Mouse (Mus musculus) left cerebral cortex, postnatal 36 days (tissue): ENCODE measurements around the gene Slc22a29. TPM values are rescaled to one million over a fixed set of nuclear protein-coding genes. Genes with fewer than 3 reads are reported as not detected.
"Not testable (repeated sequence)": the region's sequence is repeated elsewhere in the genome, so short reads cannot be mapped to it uniquely, and the experiment has no call there.

Experiments
- DNase-seq, 2 experiments: peaks; one replicate each; pipeline ENCODE4 v3.0.0; 2021 to 2022; ENCODE audit warnings: low spot score in 2 of 2, mixed read lengths in 1 of 2
- intact Hi-C: fragments of 180-260 bp; cut with DNase I; formaldehyde crosslinking; loops from one replicate; pipeline ENCODE4 v1.15.1; 2025
- total RNA-seq, 2 experiments: library from RNA; stranded (reverse); gene quantifications; 2 replicates each; pipeline ENCODE4 v1.2.3; 2021

The Slc22a29 gene
- total RNA-seq: not detected

DNA sequence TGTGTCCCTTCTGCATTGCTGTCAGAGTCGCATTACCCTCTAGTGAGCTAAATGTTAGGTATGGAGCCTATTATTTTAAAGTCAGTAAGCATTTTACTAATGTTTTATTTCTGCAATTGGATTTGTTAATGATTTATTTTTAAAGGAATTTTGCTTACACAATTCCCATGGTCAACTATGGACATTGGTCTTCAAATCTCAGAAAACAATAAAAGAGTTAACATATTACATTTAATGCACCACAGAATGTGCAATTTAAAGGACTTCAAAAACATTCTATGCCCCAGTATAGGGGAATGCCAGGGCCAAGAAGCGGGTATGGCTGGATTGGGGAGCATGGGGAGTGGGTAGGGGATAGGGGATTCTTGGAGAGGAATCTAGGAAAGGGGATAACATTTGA is at the start of gene Slc22a29:
Slc22a29 (minus strand) TSS at position 101 of the 400 bp plus-strand sequence.
- DNase-seq: no peak
- intact Hi-C loops: no loop called here

DNA sequence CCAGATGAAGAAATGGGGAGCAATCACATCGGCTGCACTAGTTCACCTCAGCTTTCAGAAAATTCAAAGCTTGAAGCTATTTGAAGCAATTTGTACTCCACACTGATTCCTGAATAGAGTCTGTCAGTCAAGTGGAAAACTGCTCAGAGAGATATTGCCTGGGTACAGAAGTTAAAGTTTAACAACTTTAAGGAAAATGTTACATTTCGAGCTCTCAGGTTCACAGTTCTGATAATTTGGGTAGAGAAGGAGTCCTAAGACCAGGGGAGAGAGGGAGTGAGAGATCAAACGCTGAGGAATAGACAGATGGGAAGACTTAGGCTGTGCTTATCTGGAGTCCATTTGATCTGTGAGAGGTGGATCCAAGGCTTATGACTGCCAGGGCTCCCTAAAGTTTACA is 46.6 kb upstream of the Slc22a29 start:
- intact Hi-C loops: no loop called here
- DNase-seq: no peak

DNA sequence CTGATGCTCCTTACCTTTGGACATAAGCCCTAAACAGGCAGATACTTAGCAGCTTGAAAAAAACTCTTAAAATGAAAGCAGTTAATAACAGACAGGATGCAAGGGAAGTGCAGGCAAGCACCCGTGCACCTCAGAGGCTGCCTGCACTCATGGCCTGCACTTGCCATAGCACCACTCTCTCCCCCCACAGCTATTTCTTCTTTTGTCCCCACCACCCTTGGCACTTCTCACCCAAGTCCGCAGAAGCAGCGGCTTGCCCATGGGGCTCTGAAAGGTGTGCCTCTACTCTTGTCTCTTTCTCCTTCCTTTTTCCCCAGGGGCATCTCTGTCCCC is 34.0 kb upstream of the Slc22a29 start:
- intact Hi-C loops: no loop called here
- peak in 1 of 2 experiments; percentile 4 for DNase-seq

DNA sequence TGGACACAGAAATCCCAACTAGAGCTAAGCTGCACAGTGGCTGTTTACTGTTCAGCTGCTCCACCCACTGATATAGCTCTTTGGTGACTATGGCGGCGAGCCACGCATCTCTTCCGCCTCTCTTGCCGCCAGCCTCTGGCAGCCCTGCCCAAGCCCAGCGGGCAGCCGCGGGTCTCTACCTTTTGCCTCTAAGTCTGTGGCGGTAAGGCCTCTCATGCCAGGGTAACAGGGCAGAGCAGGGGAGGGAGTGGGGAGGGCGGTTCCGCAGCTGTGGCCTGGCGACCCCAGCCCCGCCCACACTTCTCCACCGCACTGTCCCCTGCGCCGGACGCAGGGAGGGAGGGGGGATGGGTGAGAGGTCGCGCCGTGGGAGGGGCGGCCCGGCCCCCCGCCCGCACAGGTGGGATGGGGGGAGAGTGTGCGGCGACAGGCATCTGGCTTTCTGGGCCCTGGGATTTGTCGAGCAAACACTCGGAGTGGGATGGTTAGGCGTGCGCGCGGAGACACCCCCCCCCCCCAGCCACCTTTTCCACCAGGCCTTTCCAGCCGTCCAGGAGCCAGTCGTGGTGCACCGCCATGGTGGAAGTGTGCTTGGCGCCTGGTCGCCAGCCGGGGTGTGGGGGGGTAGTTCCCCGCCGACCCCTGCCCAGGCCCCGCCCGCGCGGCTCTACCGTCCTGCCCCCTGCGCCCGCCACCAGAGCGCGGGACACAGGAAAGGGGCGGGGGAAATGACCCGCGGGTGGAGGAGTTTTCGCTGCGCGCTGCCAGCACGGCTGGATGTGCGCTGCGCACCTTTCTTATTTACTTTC is 33.4 kb upstream of the Slc22a29 start:
- intact Hi-C loops: no loop called here
- DNase-seq: peak; percentile 10 to 26

DNA sequence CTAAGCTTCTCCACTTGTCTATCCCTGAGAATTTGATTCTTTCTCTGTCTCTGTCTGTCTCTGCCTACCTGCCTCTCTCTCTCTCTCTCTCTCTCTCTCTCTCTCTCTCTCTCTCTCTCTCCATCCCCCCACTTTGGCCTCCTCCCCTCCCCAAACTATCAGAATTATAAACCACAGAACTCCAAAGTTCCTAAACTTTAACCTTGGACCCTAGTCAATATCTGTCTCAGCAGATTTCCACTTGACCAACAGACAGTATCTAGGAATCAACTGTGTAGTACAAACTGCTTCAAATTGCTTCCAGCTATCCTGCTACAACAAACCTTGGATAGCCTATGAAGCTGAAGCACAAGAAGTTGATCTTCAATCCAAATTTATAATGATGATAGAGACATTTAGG is 10.2 kb upstream of the Slc22a29 start:
- intact Hi-C loops: no loop called here
- DNase-seq: no peak

DNA sequence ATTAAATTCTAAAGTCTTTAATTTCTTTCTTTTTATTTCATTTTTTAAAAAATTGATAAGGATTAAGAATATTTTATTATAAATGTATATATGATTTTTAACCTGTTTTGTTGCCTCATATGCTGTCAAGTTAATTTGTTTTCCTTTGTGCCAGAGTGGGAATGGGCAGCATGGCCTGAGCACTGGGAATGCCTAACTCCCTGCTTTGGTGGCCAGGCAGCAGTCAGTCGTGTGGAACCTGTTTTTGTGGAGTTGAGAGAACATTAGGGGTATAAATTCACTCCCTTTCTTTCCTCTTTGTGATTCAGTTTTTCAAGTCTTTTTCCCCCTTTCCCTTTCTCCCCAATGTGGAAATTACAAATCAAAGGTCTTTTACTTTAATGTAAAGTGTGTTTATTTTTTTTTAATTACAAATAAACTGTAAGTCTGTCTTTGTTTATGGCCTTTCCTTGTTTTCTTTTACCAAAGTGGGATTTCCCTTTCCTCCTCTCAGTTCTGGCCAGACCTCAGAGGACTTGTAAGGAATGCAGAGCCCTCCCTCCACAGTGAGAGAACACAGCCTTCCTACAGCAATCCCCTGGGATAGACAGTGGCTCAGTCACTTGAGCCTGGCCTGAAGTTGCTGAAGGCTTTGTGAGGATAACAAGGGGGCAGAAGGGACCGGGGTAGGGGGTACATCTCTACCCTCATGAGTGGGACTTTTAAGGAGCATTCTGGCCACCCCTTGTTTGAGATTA is 69.7 kb downstream of the Slc22a29 start:
- DNase-seq: no peak
- intact Hi-C loops: no loop called here

DNA sequence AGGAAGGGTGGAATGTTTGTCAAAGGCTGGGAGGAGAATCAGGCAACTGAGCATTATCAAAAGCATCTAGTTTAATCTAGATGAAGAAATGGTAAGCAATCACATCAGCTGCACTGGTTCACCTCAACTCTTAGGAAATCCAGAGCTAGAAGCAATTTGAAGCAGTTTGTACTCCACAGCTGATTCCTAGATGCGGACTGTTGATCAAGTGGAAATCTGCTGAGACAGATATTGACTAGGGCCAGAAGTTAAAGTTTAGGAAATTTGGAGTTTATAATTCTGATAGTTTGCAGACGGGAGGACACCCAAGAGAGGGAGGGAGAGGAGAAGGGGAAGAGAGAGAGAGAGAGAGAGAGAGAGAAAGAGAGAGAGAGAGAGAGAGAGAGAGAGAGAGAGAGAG is 76.0 kb downstream of the Slc22a29 start:
- DNase-seq, intact Hi-C loops: not testable (repeated sequence)

DNA sequence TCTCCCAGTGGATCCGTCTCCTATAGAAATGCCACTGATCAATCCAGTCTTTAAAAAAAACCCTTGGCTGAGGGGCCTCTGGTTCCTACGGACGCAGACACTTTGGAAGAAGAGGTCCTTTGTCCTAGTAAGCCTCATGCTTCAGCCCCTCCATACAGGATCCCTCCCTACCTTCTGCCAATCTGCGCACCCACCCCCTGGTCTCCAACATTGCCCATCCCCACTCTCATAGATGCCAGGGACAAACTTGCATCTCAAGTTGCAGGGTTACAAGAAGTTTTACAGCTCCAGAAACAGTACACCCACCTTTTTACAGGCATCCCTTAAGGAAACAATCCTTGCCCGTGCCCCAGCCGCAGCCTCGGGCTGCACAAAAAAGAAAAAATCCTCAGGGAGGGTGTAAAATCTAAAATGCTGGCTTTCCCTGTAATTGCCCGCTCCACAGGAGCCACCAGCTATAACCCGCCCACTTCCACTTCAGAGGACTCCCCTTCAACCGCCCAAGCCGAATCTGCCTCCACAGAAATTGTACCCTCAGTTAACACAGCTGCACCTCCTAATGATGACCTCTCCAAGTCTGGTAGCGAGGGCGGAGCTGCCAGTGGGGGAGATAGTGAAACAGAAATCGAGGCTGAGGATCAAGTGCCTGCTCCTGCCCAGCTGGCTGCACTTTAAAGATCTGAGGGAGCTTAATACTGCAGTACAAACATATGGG is 84.4 kb downstream of the Slc22a29 start:
- intact Hi-C loops: loop anchor here (10.0 kb wide), 1 partner anchor 281 kb away; no protein-coding TSS in a partner anchor
- not testable (repeated sequence) for DNase-seq

DNA sequence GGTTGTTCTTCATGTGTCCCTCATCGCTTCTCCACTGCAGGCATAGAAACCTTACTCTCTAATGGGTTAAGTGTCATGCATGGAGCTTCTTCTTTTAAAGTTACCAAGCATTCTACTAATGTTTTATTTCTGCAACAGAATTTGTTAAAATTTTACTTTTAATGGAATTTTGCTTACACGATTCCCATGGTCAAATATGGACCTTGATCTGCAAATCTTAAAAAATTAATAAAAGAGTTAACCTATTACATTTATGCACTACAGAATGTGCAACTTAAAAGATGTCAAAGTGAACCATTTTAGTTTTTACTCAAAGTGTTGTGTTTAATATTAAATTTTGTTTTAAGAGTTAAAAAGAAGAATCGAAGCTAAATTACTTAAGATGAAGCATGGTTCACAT is 86.8 kb downstream of the Slc22a29 start, which contains the start of gene Slc22a28:
Slc22a28 (minus strand) TSS at position 102 of the 400 bp plus-strand sequence.
- DNase-seq: not testable (repeated sequence)
- intact Hi-C loops: loop anchor here (10.0 kb wide), 1 partner anchor 283 kb away; no protein-coding TSS in a partner anchor

Other genes with a start within 250 kb of the Slc22a29 start
- gene Slc22a28, start 86.9 kb downstream of the Slc22a29 start, total RNA-seq: not detected
- not detected for gene Slc22a30, start 186.2 kb upstream of the Slc22a29 start, total RNA-seq